Mouse (Mus musculus) liver, adult 2 months (tissue): ENCODE results near the gene Mapk11. TPM values are rescaled to one million over a fixed set of nuclear protein-coding genes. Genes with fewer than 3 reads are reported as not detected.

ENCODE experiments used
- DNase-seq: peaks from one replicate; pipeline ENCODE4 v3.0.0-alpha.2; 2011; ENCODE audit warnings: low read depth, low spot score; ENCODE audit errors: extremely low read depth
- H3K27ac ChIP-seq: fragments of 200-500 bp; replicated peaks from 2 replicates; pipeline ENCODE4 v1.5.1; 2012; ENCODE audit warnings: low read depth, mild to moderate bottlenecking, control low read depth, inconsistent platforms, low read length; ENCODE audit not compliant: insufficient read depth
- H3K27me3 ChIP-seq: fragments of 200-500 bp; 2 replicates; pipeline ENCODE4 v1.6.1; 2012; ENCODE audit warnings: mild to moderate bottlenecking, moderate library complexity, low read length, inconsistent platforms; ENCODE audit not compliant: control insufficient read depth, insufficient read depth
- H3K36me3 ChIP-seq: fragments of 200-500 bp; 2 replicates; pipeline ENCODE4 v1.6.1; 2012; ENCODE audit warnings: low read length, inconsistent platforms; ENCODE audit not compliant: control insufficient read depth, insufficient read depth
- H3K4me1 ChIP-seq: fragments of 200-500 bp; 2 replicates; pipeline ENCODE4 v1.6.1; 2011; ENCODE audit warnings: low read length; ENCODE audit not compliant: control insufficient read depth, insufficient read depth
- H3K4me3 ChIP-seq: fragments of 200-500 bp; 2 replicates; pipeline ENCODE4 v1.5.1; 2011; ENCODE audit warnings: low read depth, mild to moderate bottlenecking, control low read depth, low read length, moderate library complexity; ENCODE audit not compliant: insufficient read depth
- H3K79me2 ChIP-seq: fragments of 200-500 bp; 2 replicates; pipeline ENCODE4 v1.6.1; 2012; ENCODE audit warnings: inconsistent platforms, mild to moderate bottlenecking, low read length, moderate library complexity; ENCODE audit not compliant: control insufficient read depth, insufficient read depth
- H3K9ac ChIP-seq: fragments of 200-500 bp; 2 replicates; pipeline ENCODE4 v1.6.1; 2012; ENCODE audit warnings: low read depth, mild to moderate bottlenecking, control low read depth, inconsistent platforms, low read length
- CTCF ChIP-seq: fragments of 200-500 bp; IDR thresholded peaks from 2 replicates; pipeline ENCODE4 v1.5.1; 2011; ENCODE audit warnings: low read depth, low read length, control low read depth
- POLR2A ChIP-seq: fragments of 200-500 bp; IDR thresholded peaks from 2 replicates; pipeline ENCODE4 v1.6.1; 2011; ENCODE audit warnings: low read length, control low read depth; ENCODE audit not compliant: insufficient read depth; ENCODE audit errors: extremely low read depth
- WGBS: fragments of 180-500 bp; shearing (Covaris S2); methylation state at CpG from one replicate; pipeline ENCODE4 v1.1.7; 2018; 5-methylcytosine and 5-hydroxymethylcytosine counted together
- polyA plus RNA-seq: library from polyadenylated mRNA; depleted of rRNA; stranded (reverse); fragments of >200 nt; gene quantifications from 2 replicates; pipeline ENCODE4 v1.2.3, GENCODE M21; 2012
- total RNA-seq: library from RNA; depleted of rRNA; stranded (reverse); fragments of >200 nt; gene quantifications from 2 replicates; pipeline ENCODE4 v1.2.3, GENCODE M21; 2014

The Mapk11 gene
- total and polyA plus RNA-seq, 2 experiments = 0.74 to 1.3 TPM

GRCm38 (mm10) chr15:89180571-89181229 lies 31.3 kb upstream of the Mapk11 start, which contains the start of gene Plxnb2:
Gene Plxnb2 (minus strand): TSS chr15:89180788.
- WGBS = under 1% methylated on average over 70 of the region's 72 CpGs
- Histone ChIP-seq H3K27me3 (no peaks in the 10 kb centered on the region), H3K4me1 (peaks cover 28% of the 10 kb centered on the region)

GRCm38 (mm10) chr15:89180081-89180541 lies 30.7 kb upstream of the Mapk11 start:
- no peak for TF ChIP-seq CTCF
- no peak for TF ChIP-seq POLR2A
- Histone ChIP-seq H3K4me1 (peaks cover 31% of the 10 kb centered on the region), H3K9ac (peak overlapping the region; percentile 87), H3K4me3 (peak overlapping the region; percentile 82), H3K79me2 (peaks cover 24% of the 10 kb centered on the region), H3K27me3 (no peaks in the 10 kb centered on the region), H3K27ac (peak overlapping the region; percentile 96), H3K36me3 (no peaks in the 10 kb centered on the region)
- under 1% methylated on average over 26 of the region's 26 CpGs for WGBS
- DNase-seq = peak; percentile 39

More at GRCm38 (mm10) chr15:89180571-89181229, 31.3 kb upstream of the Mapk11 start, which contains the start of gene Plxnb2:
- Histone ChIP-seq H3K4me3 (peak within 1 kb of the TSS; percentile 82), H3K27ac (peak within 1 kb of the TSS; percentile 96), H3K36me3 (no peaks in the 10 kb centered on the region), H3K9ac (peak within 1 kb of the TSS; percentile 87), H3K79me2 (peaks cover 18% of the 10 kb centered on the region; the same call in 1 of the 2 replicates)
- TF ChIP-seq CTCF = no peak
- TF ChIP-seq POLR2A = peak; percentile 80; the same call in 1 of the 2 replicates
- DNase-seq = peak; percentile 83

GRCm38 (mm10) chr15:89179630-89179964 lies 30.2 kb upstream of the Mapk11 start:
- peak overlapping the region; percentile 82 for H3K4me3 ChIP-seq
- H3K9ac ChIP-seq = peak overlapping the region; percentile 87
- H3K79me2 ChIP-seq = peaks cover 29% of the 10 kb centered on the region
- TF ChIP-seq CTCF (no peak), POLR2A (no peak)
- no peaks in the 10 kb centered on the region for H3K27me3 ChIP-seq
- 2% methylated on average over 6 of the region's 6 CpGs for WGBS
- peaks cover 37% of the 10 kb centered on the region for H3K4me1 ChIP-seq
- DNase-seq = no peak
- H3K27ac ChIP-seq = peak overlapping the region; percentile 96
- H3K36me3 ChIP-seq = no peaks in the 10 kb centered on the region

GRCm38 (mm10) chr15:89178954-89179629 lies 29.7 kb upstream of the Mapk11 start:
- Histone ChIP-seq H3K27me3 (no peaks in the 10 kb centered on the region), H3K27ac (peak overlapping the region; percentile 96), H3K4me1 (peaks cover 42% of the 10 kb centered on the region), H3K4me3 (peak overlapping the region; percentile 82), H3K79me2 (peaks cover 34% of the 10 kb centered on the region), H3K36me3 (no peaks in the 10 kb centered on the region), H3K9ac (peak overlapping the region; percentile 87)
- peak; percentile 52; the same call in 1 of the 2 replicates for TF ChIP-seq POLR2A
- TF ChIP-seq CTCF = no peak
- 2% methylated on average over 16 of the region's 16 CpGs for WGBS
- DNase-seq = peak; percentile 95

GRCm38 (mm10) chr15:89178260-89178860 lies 28.9 kb upstream of the Mapk11 start:
- peaks cover 44% of the 10 kb centered on the region for H3K4me1 ChIP-seq
- H3K4me3 ChIP-seq = peak overlapping the region; percentile 82
- no peaks in the 10 kb centered on the region for H3K27me3 ChIP-seq
- H3K27ac ChIP-seq = peak overlapping the region; percentile 96
- 26% methylated on average over 7 of the region's 7 CpGs for WGBS
- H3K79me2 ChIP-seq = peaks cover 40% of the 10 kb centered on the region
- H3K36me3 ChIP-seq = no peaks in the 10 kb centered on the region
- TF ChIP-seq CTCF = no peak
- no peak for TF ChIP-seq POLR2A
- peak overlapping the region; percentile 87 for H3K9ac ChIP-seq
- no peak for DNase-seq
